Mouse (Mus musculus): ENCODE data around the gene Fyb2.

DNA sequence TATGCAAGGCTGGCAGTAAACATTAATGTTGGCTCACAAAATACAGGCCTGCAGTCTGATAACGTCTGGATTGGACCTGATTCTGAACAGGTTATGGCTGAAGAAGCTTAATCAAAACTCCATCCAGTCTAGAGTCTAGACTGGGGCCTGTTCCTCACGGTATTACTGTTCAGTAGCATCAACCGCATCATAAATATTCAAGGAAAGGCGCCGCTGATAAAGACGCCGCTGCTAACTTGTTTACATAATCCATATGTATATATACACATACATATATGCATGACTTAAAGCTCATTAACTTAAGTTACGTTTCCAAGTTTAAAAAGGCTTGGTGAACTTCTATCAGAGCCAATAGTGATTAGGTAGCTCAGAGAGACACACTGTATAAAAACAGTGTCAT, 117.8 kb downstream of the Fyb2 start:
- TF ChIP-seq GATA1 (IDR thresholded peaks at IDR 0.05; ENCODE audit: low read length) (no peak), TAL1 (IDR thresholded peaks at IDR 0.05; ENCODE audit: low read length) (no peak)
